In genomic region chr5:92332359-92332840, GRCm38 (mm10) we compare ENCODE assay signal across 10 mouse cellular contexts. TPM values are rescaled to one million over a fixed set of nuclear protein-coding genes. Genes with fewer than 3 reads are reported as not detected.
DNase-seq lines count a peak whose midpoint lies in the region; ATAC-seq and TF ChIP-seq lines count a peak whose summit lies in the region.
"Had no signal": no experiment of that assay in that cellular context is flagged by ENCODE, and none has a peak within 500 bp of the region (broad histone marks: within the 10 kb centered on the region; RNA-seq: fewer than 3 reads in every experiment).

No protein-coding gene starts in this region.

- no peak for ATAC-seq in heart, embryonic 11.5 days (replicated peaks; ENCODE audit: insufficient number of reproducible peaks, low FRiP score, low TSS enrichment)

- H3K27ac ChIP-seq in heart, embryonic 11.5 days (ENCODE audit: low read depth, low read length): peak overlapping the region; percentile 58
- H3K27ac ChIP-seq in thymus, adult 2 months (ENCODE audit: control insufficient read depth, insufficient read depth, low read length): no peak overlapping the region

- no peaks in the 10 kb centered on the region for H3K36me3 ChIP-seq in heart, embryonic 11.5 days (ENCODE audit: control insufficient read depth, insufficient read depth, low read length)
- no peaks in the 10 kb centered on the region for H3K36me3 ChIP-seq in thymus, adult 2 months (ENCODE audit: control insufficient read depth, insufficient read depth, low read length)

- TF ChIP-seq CTCF in thymus, adult 2 months (IDR thresholded peaks at IDR 0.05; ENCODE audit: borderline replicate concordance, control insufficient read depth, extremely low read depth, insufficient read depth, low read length, poor library complexity): no peak

- DNase-seq in cerebellum, postnatal 10 days: peak; percentile 22 to 27
- DNase-seq in cerebellum, postnatal 4 days (ENCODE audit: low spot score in 2 of 2): no peak
- DNase-seq in NIH3T3 (ENCODE audit: low read depth): peak; percentile 87
- DNase-seq in kidney, postnatal 14 days: peak; percentile 73
- peak; percentile 78 for DNase-seq in skeletal muscle tissue, adult 2 months (ENCODE audit: low read depth, low spot score)
- DNase-seq in spleen, postnatal 4 days (ENCODE audit: low spot score in 2 of 2): no peak
- DNase-seq in thymus, adult 2 months: no peak

- no peak overlapping the region for H3K9ac ChIP-seq in heart, embryonic 11.5 days (ENCODE audit: low read depth, low read length)

- H3K4me3 ChIP-seq in heart, embryonic 11.5 days (ENCODE audit: low read depth, low read length): no peak overlapping the region
- H3K4me3 ChIP-seq in thymus, adult 2 months (ENCODE audit: control insufficient read depth, insufficient read depth, low read length): no peak overlapping the region
- H3K4me3 ChIP-seq: erythroblast, embryonic 14.5 days had no signal

- no peak for TF ChIP-seq POLR2A in thymus, adult 2 months (IDR thresholded peaks at IDR 0.05; ENCODE audit: control insufficient read depth, extremely low read depth, insufficient read depth, low read length, poor library complexity)

- H3K4me1 ChIP-seq in heart, embryonic 11.5 days (ENCODE audit: control insufficient read depth, insufficient read depth, low read length): no peaks in the 10 kb centered on the region
- H3K4me1 ChIP-seq in thymus, adult 2 months (replicated peaks; ENCODE audit: control insufficient read depth, insufficient read depth, low read length): no peaks in the 10 kb centered on the region

- peak overlapping the region; percentile 23 for H3K4me2 ChIP-seq in heart, embryonic 11.5 days

- WGBS in heart, embryonic 11.5 days (ENCODE audit: insufficient replicate concordance): 52% methylated on average over 9 of the region's 9 CpGs
- WGBS in thymus, adult 2 months: 67% methylated on average over 9 of the region's 9 CpGs

- H3K27me3 ChIP-seq in heart, embryonic 11.5 days (ENCODE audit: control insufficient read depth, insufficient read depth, low read length): no peaks in the 10 kb centered on the region
- H3K27me3 ChIP-seq in thymus, adult 2 months (ENCODE audit: control insufficient read depth, insufficient read depth, low read length): no peaks in the 10 kb centered on the region

- no peaks in the 10 kb centered on the region for H3K9me3 ChIP-seq in heart, embryonic 11.5 days (replicated peaks; ENCODE audit: control insufficient read depth, low read length)

RNA-seq across cellular contexts. Expression of gene Art3, which starts 0.8 kb away (rescaled TPM):
- polyA plus RNA-seq in heart, embryonic 11.5 days (2014; fragmentation: Nextera tagmentation; extraction: Ambion mirVana): 37.0 and 37.6 TPM in 2 replicates
- 4.5 and 12.7 TPM in 2 replicates for polyA plus RNA-seq in thymus, adult 2 months (2012; rRNA removed)
- polyA plus RNA-seq: erythroblast, embryonic 14.5 days had no signal

RNA-seq across cellular contexts. Expression of gene Cxcl9, which starts 4.5 kb away (rescaled TPM):
- not detected in 2 replicates for polyA plus RNA-seq in heart, embryonic 11.5 days (2014; fragmentation: Nextera tagmentation; extraction: Ambion mirVana)
- polyA plus RNA-seq in thymus, adult 2 months (2012; rRNA removed): 24.5 and 41.8 TPM in 2 replicates
- polyA plus RNA-seq: erythroblast, embryonic 14.5 days; neural tube, embryonic 11.5 days had no signal

RNA-seq across cellular contexts. Expression of gene Cxcl10, which starts 16.3 kb away (rescaled TPM):
- polyA plus RNA-seq in heart, embryonic 11.5 days (2014; fragmentation: Nextera tagmentation; extraction: Ambion mirVana): 0.72 TPM in 1 of 2 replicates, not detected in the other
- 93.6 and 97.3 TPM in 2 replicates for polyA plus RNA-seq in thymus, adult 2 months (2012; rRNA removed)
- polyA plus RNA-seq: erythroblast, embryonic 14.5 days; neural tube, embryonic 11.5 days had no signal

RNA-seq across cellular contexts. Expression of gene Sdad1, which starts 22.1 kb away (rescaled TPM):
- polyA plus RNA-seq in heart, embryonic 11.5 days (2014; fragmentation: Nextera tagmentation; extraction: Ambion mirVana): 24.7 and 30.5 TPM in 2 replicates
- 15.8 and 18.1 TPM in 2 replicates for polyA plus RNA-seq in thymus, adult 2 months (2012; rRNA removed)

RNA-seq across cellular contexts. Expression of gene Naaa, which starts 54.4 kb away (rescaled TPM):
- 6.9 and 8.4 TPM in 2 replicates for polyA plus RNA-seq in heart, embryonic 11.5 days (2014; fragmentation: Nextera tagmentation; extraction: Ambion mirVana)
- 36.0 and 50.7 TPM in 2 replicates for polyA plus RNA-seq in thymus, adult 2 months (2012; rRNA removed)

Comparison
In these comparisons a context has a peak if more than half of its experiments do, and no peak if none do; other contexts are left out.
1. DNase-seq: peak in cerebellum, postnatal 10 days (2 of 2), NIH3T3 (single experiment), kidney, postnatal 14 days (single experiment) and skeletal muscle tissue, adult 2 months (single experiment); none in cerebellum, postnatal 4 days (0 of 2), spleen, postnatal 4 days (0 of 2) and thymus, adult 2 months (single experiment).
2. RNA of gene Cxcl9, which starts 4.5 kb away (polyA plus RNA-seq): 24.5 to 41.8 TPM in thymus, adult 2 months; not detected in heart, embryonic 11.5 days; every median in the first group is over 10 times any median in the second.
3. RNA of gene Cxcl10, which starts 16.3 kb away (polyA plus RNA-seq): 93.6 to 97.3 TPM in thymus, adult 2 months; 0.72 TPM in heart, embryonic 11.5 days; every median in the first group is over 10 times any median in the second.